ENCODE assay signal across 13 mouse cellular contexts in genomic region chr14:122480355-122480754, GRCm38 (mm10). TPM values are rescaled to one million over a fixed set of nuclear protein-coding genes. Genes with fewer than 3 reads are reported as not detected.
DNase-seq lines count a peak whose midpoint lies in the region; ATAC-seq and TF ChIP-seq lines count a peak whose summit lies in the region.
"Had no signal": no experiment of that assay in that cellular context is flagged by ENCODE, and none has a peak within 500 bp of the region (broad histone marks: within the 10 kb centered on the region; RNA-seq: fewer than 3 reads in every experiment).

No protein-coding gene starts in this region.

- TF ChIP-seq CTCF in midbrain, postnatal 0 days (IDR thresholded peaks at IDR 0.05): no peak

- WGBS in embryonic facial prominence, embryonic 12.5 days: 7% methylated on average over 2 of the region's 2 CpGs
- WGBS in hindbrain, embryonic 15.5 days: 10% methylated on average over 2 of the region's 2 CpGs
- 22% methylated on average over 2 of the region's 2 CpGs for WGBS in midbrain, postnatal 0 days

- H3K4me1 ChIP-seq in embryonic facial prominence, embryonic 12.5 days: peaks cover 8% of the 10 kb centered on the region; the same call in 1 of the 2 replicates
- peaks cover 7% of the 10 kb centered on the region for H3K4me1 ChIP-seq in hindbrain, embryonic 15.5 days (replicated peaks)
- no peaks in the 10 kb centered on the region for H3K4me1 ChIP-seq in midbrain, postnatal 0 days (ENCODE audit: insufficient read depth, low read length)

- 0 out of 2 replicates have a peak overlapping the region, but pooled peaks have one; percentile 16 for H3K4me2 ChIP-seq in embryonic facial prominence, embryonic 12.5 days (replicated peaks)
- peak overlapping the region; percentile 48 for H3K4me2 ChIP-seq in hindbrain, embryonic 15.5 days
- peak overlapping the region; percentile 45 for H3K4me2 ChIP-seq in midbrain, postnatal 0 days (ENCODE audit: low read depth, low read length, poor library complexity, severe bottlenecking)

- H3K9ac ChIP-seq in embryonic facial prominence, embryonic 12.5 days: no peak overlapping the region
- H3K9ac ChIP-seq in hindbrain, embryonic 15.5 days: peak overlapping the region; percentile 53; the same call in 1 of the 2 replicates
- H3K9ac ChIP-seq in midbrain, postnatal 0 days (replicated peaks; ENCODE audit: low read length, poor library complexity, severe bottlenecking): peak overlapping the region; percentile 44

- no peaks in the 10 kb centered on the region for H3K9me3 ChIP-seq in embryonic facial prominence, embryonic 12.5 days
- no peaks in the 10 kb centered on the region for H3K9me3 ChIP-seq in hindbrain, embryonic 15.5 days
- no peaks in the 10 kb centered on the region for H3K9me3 ChIP-seq in midbrain, postnatal 0 days (ENCODE audit: low read length)

- H3K36me3 ChIP-seq in embryonic facial prominence, embryonic 12.5 days: no peaks in the 10 kb centered on the region
- no peaks in the 10 kb centered on the region for H3K36me3 ChIP-seq in hindbrain, embryonic 15.5 days
- no peaks in the 10 kb centered on the region for H3K36me3 ChIP-seq in midbrain, postnatal 0 days (ENCODE audit: insufficient read depth, low read length)

- DNase-seq in cerebellum, adult 8-10 months: peak; percentile 30
- DNase-seq in midbrain, postnatal 0 days (ENCODE audit: low spot score): no peak
- DNase-seq in heart, adult 9 months (ENCODE audit: low spot score in 2 of 2): no peak
- no peak for DNase-seq in liver
- DNase-seq in spleen, adult 12 weeks (ENCODE audit: low spot score): no peak
- DNase-seq: gastrocnemius, postnatal 25 days had no signal

- peaks cover 71% of the 10 kb centered on the region for H3K27me3 ChIP-seq in embryonic facial prominence, embryonic 12.5 days
- H3K27me3 ChIP-seq in hindbrain, embryonic 15.5 days: peaks cover 37% of the 10 kb centered on the region
- H3K27me3 ChIP-seq in midbrain, postnatal 0 days (ENCODE audit: insufficient read depth, low read length): peaks cover 40% of the 10 kb centered on the region

- no peak overlapping the region for H3K4me3 ChIP-seq in embryonic facial prominence, embryonic 12.5 days
- H3K4me3 ChIP-seq in hindbrain, embryonic 15.5 days: peak overlapping the region; percentile 55
- H3K4me3 ChIP-seq in midbrain, postnatal 0 days (ENCODE audit: low read depth, low read length): peak overlapping the region; percentile 47

- H3K27ac ChIP-seq in embryonic facial prominence, embryonic 12.5 days: no peak overlapping the region
- H3K27ac ChIP-seq in hindbrain, embryonic 15.5 days (replicated peaks): peak overlapping the region; percentile 75
- H3K27ac ChIP-seq in midbrain, postnatal 0 days (ENCODE audit: low read depth, low read length): peak overlapping the region; percentile 51; the same call in 1 of the 2 replicates

- ATAC-seq in embryonic facial prominence, embryonic 12.5 days (ENCODE audit: insufficient number of reproducible peaks, insufficient read depth, low FRiP score, low TSS enrichment): no peak
- ATAC-seq in hindbrain, embryonic 15.5 days (ENCODE audit: low FRiP score, low read depth): no peak
- ATAC-seq in midbrain, postnatal 0 days (ENCODE audit: low FRiP score): no peak
- ATAC-seq in frontal cortex, adult (ENCODE audit: low TSS enrichment): no peak

RNA-seq across cellular contexts. Expression of gene Zic2, which starts 5.1 kb away (rescaled TPM):
- 3.7 and 4.9 TPM in 2 replicates for polyA plus RNA-seq in embryonic facial prominence, embryonic 12.5 days (2016; fragmentation: Nextera tagmentation; extraction: Ambion mirVana)
- polyA plus RNA-seq in hindbrain, embryonic 15.5 days (2015; fragmentation: Nextera tagmentation; extraction: Ambion mirVana): 11.6 and 12.9 TPM in 2 replicates
- total RNA-seq in midbrain, postnatal 0 days (2014; rRNA removed): 69.2 and 106 TPM in 2 replicates
- polyA plus RNA-seq in midbrain, postnatal 0 days (2015; fragmentation: Nextera tagmentation; extraction: Ambion mirVana): 6.9 and 13.9 TPM in 2 replicates
- total RNA-seq: adrenal gland, adult 18-20 months; gastrocnemius, postnatal 25 days had no signal
- polyA plus RNA-seq: large intestine, adult 2 months; liver, embryonic 16.5 days had no signal

RNA-seq across cellular contexts. Expression of gene Gm10837, which starts 10.0 kb away (rescaled TPM):
- not detected in 2 replicates for polyA plus RNA-seq in embryonic facial prominence, embryonic 12.5 days (2016; fragmentation: Nextera tagmentation; extraction: Ambion mirVana)
- polyA plus RNA-seq in hindbrain, embryonic 15.5 days (2015; fragmentation: Nextera tagmentation; extraction: Ambion mirVana): 0.50 and 0.64 TPM in 2 replicates
- 0.19 and 0.38 TPM in 2 replicates for total RNA-seq in midbrain, postnatal 0 days (2014; rRNA removed)
- polyA plus RNA-seq in midbrain, postnatal 0 days (2015; fragmentation: Nextera tagmentation; extraction: Ambion mirVana): 0.21 and 0.32 TPM in 2 replicates
- total RNA-seq: adrenal gland, adult 18-20 months; ES-E14; gastrocnemius, postnatal 25 days had no signal
- polyA plus RNA-seq: large intestine, adult 2 months; liver, embryonic 16.5 days had no signal

RNA-seq across cellular contexts. Expression of gene Zic5, which starts 14.9 kb away (rescaled TPM):
- polyA plus RNA-seq in embryonic facial prominence, embryonic 12.5 days (2016; fragmentation: Nextera tagmentation; extraction: Ambion mirVana): 4.8 and 5.4 TPM in 2 replicates
- 13.8 and 17.9 TPM in 2 replicates for polyA plus RNA-seq in hindbrain, embryonic 15.5 days (2015; fragmentation: Nextera tagmentation; extraction: Ambion mirVana)
- 10.7 and 24.8 TPM in 2 replicates for total RNA-seq in midbrain, postnatal 0 days (2014; rRNA removed)
- 4.4 and 8.8 TPM in 2 replicates for polyA plus RNA-seq in midbrain, postnatal 0 days (2015; fragmentation: Nextera tagmentation; extraction: Ambion mirVana)
- total RNA-seq: adrenal gland, adult 18-20 months; gastrocnemius, postnatal 25 days had no signal
- polyA plus RNA-seq: large intestine, adult 2 months; liver, embryonic 16.5 days had no signal

RNA-seq across cellular contexts. Expression of gene Gm5089, which starts 29.4 kb away (rescaled TPM):
- polyA plus RNA-seq in embryonic facial prominence, embryonic 12.5 days (2016; fragmentation: Nextera tagmentation; extraction: Ambion mirVana): 0.38 and 0.47 TPM in 2 replicates
- 2.4 and 2.7 TPM in 2 replicates for polyA plus RNA-seq in hindbrain, embryonic 15.5 days (2015; fragmentation: Nextera tagmentation; extraction: Ambion mirVana)
- total RNA-seq in midbrain, postnatal 0 days (2014; rRNA removed): 1.9 TPM in 1 of 2 replicates, not detected in the other
- polyA plus RNA-seq in midbrain, postnatal 0 days (2015; fragmentation: Nextera tagmentation; extraction: Ambion mirVana): 0.07 TPM in 1 of 2 replicates, not detected in the other
- total RNA-seq: adrenal gland, adult 18-20 months; gastrocnemius, postnatal 25 days had no signal
- polyA plus RNA-seq: large intestine, adult 2 months; liver, embryonic 16.5 days had no signal

RNA-seq across cellular contexts. Expression of gene Pcca, which starts 53.8 kb away (rescaled TPM):
- polyA plus RNA-seq in embryonic facial prominence, embryonic 12.5 days (2016; fragmentation: Nextera tagmentation; extraction: Ambion mirVana): 35.3 and 36.5 TPM in 2 replicates
- 29.0 and 30.2 TPM in 2 replicates for polyA plus RNA-seq in hindbrain, embryonic 15.5 days (2015; fragmentation: Nextera tagmentation; extraction: Ambion mirVana)
- 9.2 and 16.7 TPM in 2 replicates for total RNA-seq in midbrain, postnatal 0 days (2014; rRNA removed)
- polyA plus RNA-seq in midbrain, postnatal 0 days (2015; fragmentation: Nextera tagmentation; extraction: Ambion mirVana): 22.1 and 27.2 TPM in 2 replicates
